Mouse (Mus musculus) gastrocnemius, postnatal 25 days (tissue): ENCODE results near the gene Sapcd2. TPM values are rescaled to one million over a fixed set of nuclear protein-coding genes. Genes with fewer than 3 reads are reported as not detected.
"Not testable (repeated sequence)": the region's sequence is repeated elsewhere in the genome, so short reads cannot be mapped to it uniquely, and the experiment has no call there.

Source experiments
- DNase-seq: peaks from one replicate; pipeline ENCODE4 v3.0.0; 2022
- total RNA-seq, 2 experiments: library from RNA; stranded (reverse); gene quantifications; 1 replicate in 1 of 2; 2 replicates in 1 of 2; pipeline ENCODE4 v1.2.3; 2021

Sapcd2 gene
- total RNA-seq, 2 experiments from 2014 or later: 0.19 to 0.33 TPM

DNA sequence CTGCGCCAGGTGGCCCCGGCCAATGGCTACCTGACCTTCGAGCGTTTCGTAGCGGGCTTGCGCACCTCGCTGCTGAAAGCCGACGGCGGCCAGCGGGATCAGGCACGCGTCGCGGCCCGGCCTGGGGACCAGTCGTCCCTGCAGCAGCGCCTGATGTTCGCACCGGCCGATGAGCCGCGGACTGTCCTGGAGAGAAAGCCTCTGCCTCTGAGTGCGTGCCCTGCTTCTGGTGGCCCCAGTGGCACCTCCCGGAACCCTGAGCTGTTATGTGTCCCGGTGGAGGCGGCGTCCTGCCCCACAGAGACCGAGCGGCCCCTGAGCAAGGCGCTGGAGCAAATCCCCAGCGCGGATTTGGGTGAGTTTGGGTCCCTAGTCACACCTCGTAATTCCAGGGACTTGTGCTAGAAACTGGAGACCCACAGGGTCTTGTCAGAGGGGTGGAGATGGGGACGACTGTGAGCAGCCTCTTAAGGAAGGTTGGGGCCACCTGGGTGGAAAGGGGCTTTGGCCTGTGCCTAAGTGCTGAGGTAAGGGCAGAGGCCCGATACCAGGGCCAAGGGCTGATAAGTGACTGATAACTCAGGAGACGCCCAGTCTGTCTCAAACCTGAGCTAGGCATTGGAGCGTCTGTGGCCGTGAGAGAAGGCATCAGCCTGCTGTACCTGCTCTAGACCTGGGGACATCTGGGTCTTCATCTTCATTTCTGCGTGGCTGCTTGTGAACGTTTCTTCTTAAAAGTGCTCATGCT lies 697 bp downstream of the Sapcd2 start:
- no peak for DNase-seq

DNA sequence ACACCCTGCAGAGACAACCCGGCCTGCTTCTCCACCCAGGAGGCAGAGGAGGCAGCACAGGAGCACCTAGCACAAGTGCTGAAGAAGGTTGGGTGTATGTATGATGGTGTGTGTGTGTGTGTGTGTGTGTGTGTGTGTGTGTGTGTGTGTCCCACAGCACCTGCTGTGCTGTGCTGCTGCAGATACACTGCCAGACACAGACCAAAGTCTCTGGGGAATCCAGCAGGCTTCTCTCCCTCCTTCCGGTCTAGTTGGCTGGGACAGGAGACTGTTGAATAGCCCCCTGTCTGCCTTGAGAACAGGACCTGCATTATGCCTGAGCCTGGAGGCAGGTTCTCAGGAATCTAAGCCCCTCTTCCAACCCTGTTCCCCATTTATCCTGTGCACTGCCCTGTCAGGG lies 1.3 kb downstream of the Sapcd2 start:
- no peak for DNase-seq

DNA sequence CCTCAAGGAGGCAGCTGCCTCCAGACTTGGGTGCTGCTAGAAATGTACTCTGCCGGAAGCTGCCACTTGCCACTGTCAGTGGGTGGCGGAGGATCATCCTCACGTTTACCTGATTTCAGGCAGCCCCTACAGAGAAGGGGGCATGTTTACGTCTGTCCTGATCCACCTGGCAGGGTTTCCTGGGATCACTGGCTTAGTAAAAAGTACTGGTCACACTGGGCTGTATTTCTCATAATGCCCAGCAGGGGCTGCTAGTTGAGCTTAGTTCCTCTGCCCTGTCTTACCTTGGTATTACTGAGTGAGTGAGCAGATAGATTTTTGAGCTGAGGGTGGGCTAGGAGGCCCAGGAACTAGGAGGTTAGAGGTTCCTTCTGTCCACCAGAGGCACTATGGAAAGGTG lies 4.5 kb downstream of the Sapcd2 start:
- DNase-seq: no peak

DNA sequence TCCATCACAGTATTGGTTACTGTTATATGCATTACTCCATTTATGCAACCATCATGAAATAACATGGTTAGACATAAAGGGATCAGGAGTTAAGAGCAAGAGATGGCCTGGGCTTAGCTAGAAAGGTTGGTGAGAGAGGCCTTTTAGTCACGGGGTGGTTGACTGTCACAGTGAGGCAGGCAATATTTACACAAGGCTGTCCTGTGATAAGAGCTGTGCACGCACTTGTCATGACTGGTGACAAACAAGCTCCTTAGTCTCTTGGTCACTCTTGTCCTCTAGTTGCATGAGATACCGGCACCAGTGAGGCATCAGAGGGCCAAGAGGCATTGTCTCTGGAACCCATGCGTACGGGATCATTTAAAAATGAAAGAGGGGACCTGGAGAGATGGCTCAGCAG lies 12.4 kb downstream of the Sapcd2 start:
- DNase-seq: no peak

DNA sequence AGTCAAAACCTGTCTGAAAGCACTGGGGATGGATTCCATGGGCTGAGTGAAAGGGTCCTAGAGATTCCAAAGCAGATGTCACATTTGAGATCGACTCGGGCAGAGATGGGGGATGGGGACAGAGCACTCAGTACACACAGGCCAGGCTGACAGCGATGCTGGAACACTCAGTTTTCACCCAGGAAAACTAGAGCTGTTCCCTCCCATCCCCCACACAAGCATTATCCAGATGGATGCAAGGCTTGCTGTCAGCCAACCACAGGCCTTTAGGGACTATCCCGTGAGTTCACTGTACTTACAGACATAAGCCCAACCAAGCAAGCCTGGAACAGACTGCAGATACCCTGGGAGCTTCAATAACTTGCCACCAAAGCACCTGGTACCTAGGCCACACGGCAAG lies 19.1 kb downstream of the Sapcd2 start:
- no peak for DNase-seq

DNA sequence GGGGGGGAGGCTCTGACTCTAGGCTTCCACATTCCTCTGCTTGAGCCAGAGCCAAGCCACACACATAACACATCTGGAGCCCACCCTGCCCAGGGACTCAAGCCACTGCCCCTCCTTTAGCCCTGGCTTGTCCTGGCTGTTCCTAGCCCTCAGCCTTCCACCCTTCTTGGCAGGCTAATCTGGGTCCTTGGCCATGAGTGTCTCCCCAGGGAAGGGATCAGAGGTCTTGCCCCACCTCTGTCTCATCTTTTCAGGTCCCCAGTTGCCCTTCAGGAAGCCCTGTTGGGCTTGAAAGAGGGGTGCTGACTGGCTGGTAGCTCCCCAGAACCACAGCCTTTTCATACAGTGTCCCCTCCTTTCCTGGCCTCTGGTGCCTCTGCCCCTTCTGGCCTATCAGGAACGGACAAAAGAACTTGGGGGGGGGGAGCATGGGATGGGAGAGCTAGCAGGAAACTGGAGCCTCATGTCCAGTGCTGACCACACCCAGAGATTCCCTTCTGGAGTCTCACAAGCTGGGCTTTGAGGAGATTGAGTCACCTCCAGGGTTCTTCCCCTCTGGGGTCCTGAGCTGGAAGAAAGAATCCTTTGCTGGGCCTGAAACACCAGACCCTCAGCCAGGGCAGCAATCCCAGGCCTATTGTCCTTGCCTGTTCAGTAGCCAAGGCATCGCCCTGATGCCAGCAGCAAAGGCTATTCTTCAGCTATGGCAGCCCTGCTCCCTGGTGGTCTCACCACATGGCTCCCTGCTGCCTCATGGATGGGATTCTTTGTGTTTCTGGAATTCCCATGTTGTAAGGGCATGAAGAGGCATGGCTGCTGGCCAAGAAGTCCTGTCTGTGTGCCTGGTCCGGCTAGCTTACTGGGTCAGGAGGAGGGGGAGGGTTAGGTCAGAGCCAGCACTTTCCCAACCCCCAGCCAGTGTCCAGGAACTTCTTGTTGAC lies 22.4 kb downstream of the Sapcd2 start:
- DNase-seq: peak; percentile 72

DNA sequence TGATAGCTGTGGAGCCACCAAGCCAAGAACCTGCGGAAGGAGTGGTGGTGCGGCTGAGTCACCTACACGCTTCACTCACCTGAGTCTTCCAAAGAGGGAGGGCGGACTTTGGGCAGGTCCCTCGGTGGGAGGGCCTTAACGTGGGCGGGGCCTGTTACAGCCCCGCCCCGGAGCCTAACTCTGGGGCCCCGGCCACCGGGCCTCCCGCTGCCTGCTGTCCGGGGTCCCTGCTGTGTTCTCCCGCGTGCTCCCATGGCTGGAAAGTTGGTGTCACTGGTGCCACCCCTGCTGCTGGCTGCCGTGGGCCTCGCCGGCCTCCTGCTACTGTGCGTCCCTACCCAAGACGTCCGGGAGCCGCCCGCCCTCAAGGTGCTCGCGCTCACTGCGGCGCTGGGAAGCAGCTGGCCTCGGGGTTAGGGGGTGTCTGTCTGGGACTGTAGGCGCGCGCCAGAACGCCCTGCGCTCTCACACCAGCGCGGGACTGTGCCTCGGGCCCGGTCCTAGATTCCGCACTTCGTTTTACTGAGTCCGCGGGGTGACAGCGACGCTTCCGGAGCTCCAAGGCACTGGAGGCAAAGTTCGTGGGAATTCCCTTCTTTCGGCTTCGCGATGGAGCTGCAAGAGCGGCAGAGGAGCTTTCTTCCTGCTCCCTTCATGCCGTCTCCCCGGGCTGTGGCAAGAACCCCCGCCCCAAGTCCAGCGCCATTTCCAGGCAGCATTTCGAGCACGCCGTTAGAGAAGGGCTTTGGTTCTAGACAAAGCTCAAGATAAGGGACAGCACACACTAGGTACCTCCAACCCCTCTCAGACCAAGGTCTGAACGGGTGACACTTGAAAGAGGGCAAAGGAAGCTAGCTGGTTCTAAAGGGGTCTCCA lies 23.8 kb downstream of the Sapcd2 start, which contains the start of gene Entpd2:
Gene Entpd2, plus strand, starts transcription at position 154 of the 876 bp plus-strand sequence.
- DNase-seq: peak; percentile 48

DNA sequence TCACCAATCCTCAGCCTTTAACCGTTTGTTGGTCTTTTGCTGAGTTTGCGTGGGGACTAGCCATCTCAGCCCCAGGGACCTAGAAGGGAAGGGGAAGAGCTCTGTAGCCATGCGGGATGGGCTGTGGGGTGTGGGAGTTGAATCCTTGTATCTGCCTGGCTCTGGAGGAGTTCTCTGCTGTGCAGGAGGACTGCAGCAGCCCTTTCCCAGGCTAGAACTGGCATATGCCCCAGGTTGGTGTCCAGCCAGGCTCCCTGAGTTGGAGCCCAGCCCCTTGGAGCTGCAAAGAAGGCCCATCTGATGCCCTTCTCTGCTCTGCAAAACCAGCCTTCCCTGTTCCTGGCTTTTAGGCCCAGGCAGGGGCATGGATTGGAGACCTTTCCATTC lies 24.5 kb downstream of the Sapcd2 start:
- peak; percentile 47 for DNase-seq

DNA sequence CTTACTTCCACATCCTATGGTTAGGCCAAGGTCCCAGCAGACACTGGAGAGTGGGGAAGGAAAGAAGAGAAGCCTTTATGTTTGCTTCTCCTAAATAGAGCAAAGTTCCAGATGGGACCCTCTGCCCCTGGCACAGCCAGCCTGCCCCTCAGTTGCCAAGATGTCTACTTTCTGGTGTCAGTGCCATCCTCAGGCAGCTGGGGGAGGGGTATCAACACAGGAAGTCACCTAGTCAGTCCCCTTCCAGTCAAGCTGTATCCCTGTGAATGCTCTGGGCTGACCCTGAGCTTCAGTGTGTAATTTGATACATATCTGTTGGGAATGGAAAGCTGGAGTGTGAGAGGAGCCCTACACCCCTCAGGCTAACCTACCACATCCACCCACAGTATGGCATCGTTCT lies 24.9 kb downstream of the Sapcd2 start:
- no peak for DNase-seq

DNA sequence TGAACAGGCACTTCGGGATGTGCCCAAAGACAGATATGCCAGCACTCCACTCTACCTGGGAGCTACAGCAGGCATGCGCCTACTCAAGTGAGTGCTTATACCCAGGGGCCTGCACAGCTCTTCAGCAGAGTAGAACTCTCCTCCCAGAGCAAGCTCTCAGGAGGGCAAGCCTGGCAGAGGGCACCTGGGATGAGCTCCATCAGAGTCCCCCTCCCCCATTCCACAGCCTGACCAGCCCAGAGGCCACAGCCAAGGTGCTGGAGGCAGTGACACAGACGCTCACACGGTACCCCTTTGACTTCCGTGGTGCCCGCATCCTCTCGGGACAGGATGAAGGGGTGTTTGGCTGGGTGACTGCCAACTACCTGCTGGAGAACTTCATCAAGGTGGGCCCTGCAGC lies 25.9 kb downstream of the Sapcd2 start:
- no peak for DNase-seq

DNA sequence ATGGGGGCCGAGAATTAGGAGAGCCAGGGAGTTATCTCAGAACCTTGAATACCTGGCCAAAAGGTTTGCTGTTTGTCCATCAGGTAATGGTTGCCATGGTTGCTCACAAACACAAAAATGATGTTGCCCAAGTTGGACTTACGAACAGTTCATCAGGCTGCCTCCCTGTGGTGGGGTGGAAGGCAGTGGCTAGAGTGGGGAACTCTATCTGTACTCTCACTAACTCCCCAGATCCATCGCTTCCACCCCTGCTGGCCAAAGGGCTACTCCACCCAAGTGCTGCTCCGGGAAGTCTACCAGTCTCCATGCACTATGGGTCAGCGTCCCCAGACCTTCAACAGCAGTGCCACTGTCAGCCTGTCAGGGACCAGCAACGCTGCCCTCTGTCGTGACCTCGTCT lies 26.9 kb downstream of the Sapcd2 start, which contains the start of gene Npdc1:
Gene Npdc1, plus strand, starts transcription at position 301 of the 400 bp plus-strand sequence.
- DNase-seq: no peak

DNA sequence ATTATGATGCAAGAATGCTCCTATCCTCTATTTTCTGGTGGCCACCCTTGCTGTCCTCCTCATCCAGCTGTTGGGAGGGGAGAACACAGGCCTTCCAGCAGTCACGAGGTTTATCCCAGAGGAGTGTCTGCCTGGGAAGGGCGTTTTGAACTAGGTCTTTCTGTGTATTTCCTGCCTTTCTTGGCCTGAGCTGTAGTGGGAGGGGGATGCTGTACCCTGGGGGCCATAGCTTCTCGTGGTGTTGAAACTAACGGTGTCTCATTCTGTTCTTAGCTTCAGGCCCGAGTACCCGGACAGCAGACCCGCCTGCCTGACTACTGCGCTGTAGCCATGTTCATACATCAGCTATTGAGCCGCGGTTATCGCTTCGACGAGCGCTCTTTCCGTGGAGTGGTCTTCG lies 28.2 kb downstream of the Sapcd2 start:
- DNase-seq: peak; percentile 79

DNA sequence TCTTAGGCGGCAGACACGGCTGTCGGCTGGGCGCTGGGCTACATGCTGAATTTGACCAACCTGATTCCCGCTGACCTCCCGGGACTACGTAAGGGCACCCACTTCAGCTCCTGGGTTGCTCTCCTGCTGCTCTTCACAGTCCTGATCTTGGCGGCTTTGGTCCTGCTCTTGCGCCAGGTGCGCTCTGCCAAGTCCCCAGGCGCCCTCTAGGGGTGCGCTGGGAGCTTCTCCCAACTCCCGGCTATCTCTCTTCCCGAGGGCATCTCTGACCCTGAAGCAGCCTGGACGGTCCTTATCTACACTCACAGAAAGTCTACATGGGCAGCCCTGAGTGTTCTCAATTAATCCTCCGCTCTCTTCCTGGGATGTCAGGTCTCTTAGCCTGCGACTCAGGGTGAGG lies 28.6 kb downstream of the Sapcd2 start:
- peak; percentile 65 for DNase-seq

DNA sequence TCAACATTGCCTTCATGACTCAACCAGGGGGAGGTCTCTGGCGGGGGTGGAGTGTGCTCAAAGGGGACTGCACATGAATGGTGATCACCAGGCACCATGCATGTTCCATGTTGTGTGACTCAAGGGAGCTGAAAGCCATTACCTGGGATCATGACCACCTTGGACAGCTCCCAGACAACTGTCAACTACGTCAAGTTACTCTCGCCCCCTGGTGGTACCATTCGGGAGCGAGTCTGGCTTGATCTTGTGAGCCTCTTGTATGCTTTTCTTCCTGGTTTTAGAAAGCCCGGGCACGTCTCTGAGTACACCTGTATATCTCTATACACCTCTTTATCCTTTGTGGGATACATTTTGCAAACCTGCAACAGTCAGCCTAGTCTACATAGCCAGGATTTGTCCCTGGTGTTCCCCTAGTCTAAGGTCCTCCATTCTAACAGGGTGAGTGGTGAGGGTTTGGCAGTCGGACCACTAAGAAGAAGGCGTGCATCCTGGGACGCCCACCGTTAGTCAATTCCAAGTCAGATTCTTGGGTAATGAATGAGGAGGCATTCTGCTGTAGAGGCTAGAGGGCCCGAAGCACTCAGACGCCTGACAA lies 30.4 kb downstream of the Sapcd2 start:
- DNase-seq: no peak

DNA sequence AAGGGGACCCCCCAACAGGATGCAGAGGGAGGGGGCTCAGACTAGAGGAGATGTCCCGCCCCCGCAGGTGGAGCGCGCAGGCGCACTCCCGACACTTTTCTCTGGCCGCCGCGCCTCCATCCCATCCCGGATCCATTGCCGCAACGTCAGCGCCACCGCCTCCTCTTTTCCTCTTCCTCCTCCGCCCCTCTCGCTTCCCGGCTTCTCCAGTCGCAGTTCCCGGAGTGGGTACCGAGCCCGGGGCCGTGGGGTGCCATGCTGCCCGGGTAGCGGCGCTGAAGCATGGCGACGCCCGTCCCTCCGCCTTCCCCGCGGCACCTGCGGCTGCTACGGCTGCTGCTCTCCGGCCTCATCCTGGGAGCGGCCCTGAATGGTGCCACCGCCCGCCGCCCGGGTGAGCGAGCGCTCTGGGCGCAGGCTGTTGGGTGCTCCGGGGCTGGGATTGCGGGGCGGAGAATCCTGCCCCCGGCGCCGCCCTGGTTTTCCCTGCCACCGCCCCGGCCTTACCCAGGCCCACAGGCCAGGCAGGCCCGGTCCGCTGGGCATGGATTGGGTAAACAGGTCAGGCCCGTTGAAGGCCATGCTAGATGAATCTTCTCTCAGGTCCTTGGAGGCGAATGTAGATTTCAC lies 31.0 kb downstream of the Sapcd2 start:
- peak; percentile 64 for DNase-seq

DNA sequence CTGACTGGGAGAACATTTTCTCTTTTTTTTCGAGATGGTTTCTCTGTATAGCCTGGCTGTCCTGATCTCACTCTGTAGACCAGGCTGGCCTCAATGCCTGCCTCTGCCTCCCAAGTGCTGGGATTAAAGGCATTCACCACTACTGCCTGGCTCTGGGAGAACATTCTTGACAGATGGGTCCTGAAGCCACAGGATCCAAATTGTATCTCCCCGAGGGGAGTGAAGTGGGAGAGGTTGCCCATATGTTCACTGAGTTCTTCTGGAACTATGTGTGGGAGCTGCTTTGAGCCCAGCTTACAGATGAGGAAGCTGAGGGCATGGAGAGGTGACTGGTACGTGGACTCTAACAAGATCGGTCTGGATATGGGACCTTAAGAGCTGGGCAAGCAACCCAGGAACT lies 31.9 kb downstream of the Sapcd2 start:
- DNase-seq: no peak

DNA sequence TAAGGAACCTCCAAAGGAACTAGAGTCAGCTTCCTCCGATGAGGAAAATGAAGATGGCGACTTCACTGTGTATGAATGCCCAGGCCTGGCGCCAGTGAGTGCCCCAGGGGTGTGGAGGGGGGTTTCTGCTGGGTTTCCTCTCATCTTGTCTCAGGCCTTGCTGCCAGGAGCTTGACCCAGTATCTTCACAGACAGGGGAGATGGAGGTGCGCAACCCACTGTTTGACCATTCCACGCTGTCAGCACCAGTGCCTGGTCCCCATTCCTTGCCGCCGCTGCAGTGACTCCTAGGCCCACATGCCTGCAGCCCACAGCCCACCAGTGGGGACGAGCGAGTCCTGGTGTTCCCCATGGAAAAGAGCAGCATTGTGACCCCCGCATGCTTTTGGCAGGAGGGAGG lies 36.8 kb downstream of the Sapcd2 start:
- DNase-seq: no peak

DNA sequence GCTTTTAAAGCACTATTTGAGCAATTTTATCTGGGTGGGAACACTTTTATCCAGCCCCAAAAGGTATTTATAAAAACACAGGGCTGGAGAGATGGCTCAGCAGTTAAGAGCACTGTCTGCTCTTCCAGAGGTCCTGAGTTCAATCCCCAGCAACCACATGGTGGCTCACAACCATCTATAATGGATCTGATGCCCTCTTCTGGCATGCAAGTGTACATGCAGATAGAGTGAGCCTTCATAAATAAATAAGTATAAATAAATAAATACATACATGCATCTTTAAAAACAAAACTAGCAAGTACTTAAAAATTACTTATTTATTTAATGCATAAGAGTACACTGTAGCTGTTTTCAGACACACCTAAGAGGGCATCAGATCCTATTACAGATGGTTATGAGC lies 41.3 kb downstream of the Sapcd2 start:
- not testable (repeated sequence) for DNase-seq

DNA sequence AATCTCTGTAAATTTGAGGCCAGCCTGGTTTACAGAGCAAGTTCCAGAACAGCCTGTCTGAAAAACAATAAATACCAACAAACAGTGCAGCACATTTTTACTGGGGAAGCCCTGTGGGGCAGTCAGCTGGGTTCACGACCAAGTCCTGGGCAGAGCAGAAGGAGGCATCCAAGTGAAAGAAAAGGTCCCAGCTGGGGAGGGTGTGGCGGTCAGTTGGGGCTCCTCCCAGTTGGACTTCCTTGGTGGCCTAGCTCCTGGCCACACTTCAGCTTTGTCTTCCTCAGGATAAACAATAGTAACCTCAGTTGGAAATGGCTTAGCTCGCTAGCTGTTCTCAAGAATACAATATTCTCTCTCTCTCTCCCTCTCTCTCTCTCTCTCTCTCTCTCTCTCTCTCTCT lies 45.3 kb downstream of the Sapcd2 start:
- DNase-seq: no peak

DNA sequence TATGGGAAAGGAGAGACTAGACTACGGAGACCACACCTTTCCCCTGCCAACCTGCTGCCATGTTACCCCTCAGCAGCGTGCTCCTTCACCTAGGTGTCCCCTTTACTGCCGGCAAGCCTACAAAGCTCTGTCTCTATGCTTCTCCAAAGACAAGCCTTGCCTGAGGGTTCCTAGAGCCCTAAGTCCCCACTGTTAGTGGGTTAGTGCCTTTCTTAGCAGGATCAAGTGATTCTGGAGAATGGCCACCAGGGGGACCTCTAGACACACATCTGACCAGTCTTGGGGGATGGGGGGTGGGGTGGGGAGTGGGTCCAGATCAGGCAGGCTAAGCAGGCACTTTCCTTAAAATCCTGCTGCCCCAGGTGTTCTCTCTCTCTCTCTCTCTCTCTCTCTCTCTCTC lies 49.8 kb downstream of the Sapcd2 start:
- DNase-seq: no peak
